Mouse (Mus musculus) layer of hippocampus, adult 8-10 months (tissue): ENCODE measurements around the gene Igsf6. TPM values are rescaled to one million over a fixed set of nuclear protein-coding genes. Genes with fewer than 3 reads are reported as not detected.

ENCODE experiments used
- DNase-seq, 2 experiments: peaks; one replicate each; pipeline ENCODE4 v3.0.0; 2022; ENCODE audit warnings: low spot score in 2 of 2
- total RNA-seq, 4 experiments: library from RNA; stranded (reverse); gene quantifications; 2 replicates each; pipeline ENCODE4 v1.2.4; 2022

Gene Igsf6
- total RNA-seq: 1 to 10 TPM in 2 of 4 experiments, under 1 TPM in 2; 0.28 to 2.8 (median 0.99) TPM

- no peak for DNase-seq
These were observed at the start of gene Igsf6 for GRCm38 (mm10) chr7:121074281-121074680. TSS of gene Igsf6 (minus strand) at chr7:121074572.

- DNase-seq: peak; percentile 63 to 88
These were observed 45.9 kb upstream of the Igsf6 start for GRCm38 (mm10) chr7:121120143-121120818.

- no peak for DNase-seq
These were observed 37.4 kb upstream of the Igsf6 start for GRCm38 (mm10) chr7:121111762-121112161.

- no peak for DNase-seq
These were observed 36.9 kb upstream of the Igsf6 start for GRCm38 (mm10) chr7:121111321-121111720.

GRCm38 (mm10) chr7:121107851-121108250 lies 33.5 kb upstream of the Igsf6 start:
- DNase-seq: no peak

- no peak for DNase-seq
These were observed 24.4 kb upstream of the Igsf6 start for GRCm38 (mm10) chr7:121098614-121099389.

GRCm38 (mm10) chr7:121093026-121093425 lies 18.7 kb upstream of the Igsf6 start:
- no peak for DNase-seq

GRCm38 (mm10) chr7:121090748-121091147 lies 16.4 kb upstream of the Igsf6 start:
- no peak for DNase-seq

GRCm38 (mm10) chr7:121088745-121089144 lies 14.4 kb upstream of the Igsf6 start:
- no peak for DNase-seq

- no peak for DNase-seq
These were observed 11.1 kb upstream of the Igsf6 start for GRCm38 (mm10) chr7:121085500-121085899.

GRCm38 (mm10) chr7:121084840-121085453 lies 10.6 kb upstream of the Igsf6 start:
- no peak for DNase-seq

GRCm38 (mm10) chr7:121082949-121083513 lies 8.7 kb upstream of the Igsf6 start:
- no peak for DNase-seq

GRCm38 (mm10) chr7:121081816-121082215 lies 7.4 kb upstream of the Igsf6 start:
- no peak for DNase-seq

GRCm38 (mm10) chr7:121081350-121081749 lies 7.0 kb upstream of the Igsf6 start, which contains the start of gene Otoa:
TSS of gene Otoa (plus strand) at chr7:121081650.
- DNase-seq: no peak

GRCm38 (mm10) chr7:121077829-121078228 lies 3.5 kb upstream of the Igsf6 start:
- DNase-seq: peak; percentile 47 to 76

GRCm38 (mm10) chr7:121077311-121077710 lies 2.9 kb upstream of the Igsf6 start:
- DNase-seq: no peak

GRCm38 (mm10) chr7:121075416-121075815 lies 1.0 kb upstream of the Igsf6 start:
- no peak for DNase-seq

- no peak for DNase-seq
These were observed 529 bp upstream of the Igsf6 start for GRCm38 (mm10) chr7:121074801-121075400.

GRCm38 (mm10) chr7:121072506-121072905 lies 1.9 kb downstream of the Igsf6 start:
- no peak for DNase-seq

GRCm38 (mm10) chr7:121071276-121071675 lies 3.1 kb downstream of the Igsf6 start:
- DNase-seq: no peak

GRCm38 (mm10) chr7:121064309-121064708 lies 10.1 kb downstream of the Igsf6 start:
- no peak for DNase-seq
